Mouse (Mus musculus) olfactory bulb, adult 2 months (tissue): ENCODE results near the gene Xrcc4.

Experiments used
- CTCF ChIP-seq: fragments of 200-500 bp; IDR thresholded peaks from 2 replicates; pipeline ENCODE4 v1.5.1; 2012; ENCODE audit warnings: low read depth, mild to moderate bottlenecking, low read length, moderate library complexity; ENCODE audit not compliant: insufficient read depth
- POLR2A ChIP-seq: fragments of 200-500 bp; IDR thresholded peaks from 2 replicates; pipeline ENCODE4 v1.6.1; 2012; ENCODE audit warnings: mild to moderate bottlenecking, low read depth, low read length, moderate library complexity; ENCODE audit not compliant: insufficient read depth

- TF ChIP-seq POLR2A (no peak), CTCF (no peak)
Observed at GRCm38 (mm10) chr13:89809024-89809423, 280.4 kb downstream of the Xrcc4 start.
